Mouse (Mus musculus): ENCODE measurements around the gene Lhx3. TPM values are rescaled to one million over a fixed set of nuclear protein-coding genes. Genes with fewer than 3 reads are reported as not detected.

Lhx3 gene
- total RNA-seq, 2 experiments from 2014 or later, result not detected

DNA sequence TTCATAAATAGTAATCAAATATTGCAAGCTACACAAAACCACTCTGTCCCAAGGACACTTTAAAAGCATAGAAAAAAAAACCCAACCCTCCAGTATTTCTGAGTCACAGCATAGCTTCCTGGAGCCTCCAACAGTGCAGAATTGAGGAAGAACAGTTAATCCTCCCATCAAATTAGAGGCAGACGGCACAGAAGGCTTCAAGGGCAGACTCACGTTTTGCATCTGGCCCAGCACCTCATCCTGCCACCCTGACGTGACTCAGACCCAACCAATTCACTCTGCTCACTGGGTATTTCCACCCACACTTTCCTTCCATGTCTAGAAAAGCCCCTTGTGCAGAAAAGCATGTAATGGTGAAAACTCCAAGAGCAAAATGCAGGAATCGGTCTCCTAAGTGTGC is 22.2 kb upstream of the Lhx3 start:
- Histone ChIP-seq H3K4me3 (no peak overlapping the region), H3K27ac (no peak overlapping the region)
- TF ChIP-seq CTCF (IDR thresholded peaks at IDR 0.05), result no peak
- no peak for DNase-seq
- intact Hi-C loops (cut with DNase I), result no loop called here

DNA sequence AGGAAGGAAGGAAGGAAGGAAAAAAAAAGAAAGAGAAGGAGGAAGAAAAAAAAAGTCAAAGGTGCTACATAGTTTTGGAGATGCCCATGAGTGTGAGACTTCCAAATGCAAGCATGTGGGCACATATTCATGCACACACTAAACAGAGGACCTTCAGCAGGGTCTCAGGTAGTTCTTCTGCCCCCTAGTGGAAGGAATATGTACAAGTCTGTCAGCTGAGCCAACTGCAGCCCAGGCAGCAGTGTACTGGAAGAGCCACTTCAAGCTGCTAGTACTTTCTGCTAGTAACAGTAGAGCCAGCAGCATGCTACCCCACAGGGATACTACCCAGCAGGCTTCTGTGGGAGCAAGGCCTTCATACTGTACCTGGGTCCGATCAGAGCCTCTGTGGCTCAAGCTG is 19.7 kb upstream of the Lhx3 start:
- DNase-seq, result no peak
- intact Hi-C loops (cut with DNase I), result loop anchor here (5.0 kb wide), 1 partner anchor 70 kb away; no protein-coding TSS in a partner anchor
- peak; percentile 83 for TF ChIP-seq CTCF (IDR thresholded peaks at IDR 0.05)
- no peak overlapping the region for H3K27ac ChIP-seq
- H3K4me3 ChIP-seq, result no peak overlapping the region

DNA sequence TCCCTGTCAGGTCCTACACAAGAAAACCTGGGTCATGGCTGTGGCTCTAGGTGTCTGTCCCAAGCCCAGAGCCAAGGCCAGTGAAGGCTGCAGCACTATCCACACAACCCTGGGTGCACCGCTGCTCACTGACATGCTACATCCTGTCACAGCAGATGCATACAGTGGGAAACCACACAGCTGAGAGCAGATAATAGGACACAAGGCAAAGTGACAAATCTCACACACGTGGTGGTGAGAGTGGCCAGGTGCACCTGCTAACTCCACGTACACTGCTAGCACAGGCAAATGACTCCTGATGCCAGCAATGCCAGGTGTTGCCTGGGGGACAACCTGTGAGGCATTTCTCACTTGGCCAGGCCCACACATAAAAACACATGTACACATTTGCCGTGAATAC is 17.2 kb upstream of the Lhx3 start:
- intact Hi-C loops (cut with DNase I), result loop anchor here (5.0 kb wide), 1 partner anchor 68 kb away; no protein-coding TSS in a partner anchor
- DNase-seq, result no peak
- Histone ChIP-seq H3K4me3 (no peak overlapping the region), H3K27ac (no peak overlapping the region)
- no peak for TF ChIP-seq CTCF (IDR thresholded peaks at IDR 0.05)

GRCm38 (mm10) chr2:26223961-26224360 is 15.9 kb upstream of the Lhx3 start:
- no peak overlapping the region for H3K4me3 ChIP-seq
- no peak overlapping the region for H3K27ac ChIP-seq
- intact Hi-C loops (cut with DNase I), result no loop called here
- TF ChIP-seq CTCF (IDR thresholded peaks at IDR 0.05), result no peak
- DNase-seq, result no peak

DNA sequence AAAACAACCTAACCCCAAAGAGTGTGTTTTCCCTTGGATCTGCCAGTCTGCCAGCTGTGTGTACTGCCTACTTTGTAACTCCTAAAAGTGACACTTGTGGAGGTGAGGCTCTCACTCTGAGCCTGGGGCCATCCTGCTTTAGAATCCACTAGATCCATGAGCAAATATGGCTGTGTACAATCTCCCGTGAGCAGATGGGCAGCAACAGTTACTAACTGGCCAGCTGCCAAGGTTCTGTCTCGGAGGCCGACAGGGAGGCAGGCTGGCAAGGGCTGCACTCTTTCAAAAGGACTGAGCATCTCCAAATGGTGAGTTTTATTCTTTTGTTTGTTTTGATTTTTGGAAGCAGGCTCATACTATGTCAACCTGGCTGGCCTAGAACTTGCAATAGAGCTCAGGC is 6.4 kb upstream of the Lhx3 start:
- DNase-seq, result no peak
- Histone ChIP-seq H3K4me3 (no peak overlapping the region), H3K27ac (no peak overlapping the region)
- intact Hi-C loops (cut with DNase I), result no loop called here
- TF ChIP-seq CTCF (IDR thresholded peaks at IDR 0.05), result no peak

DNA sequence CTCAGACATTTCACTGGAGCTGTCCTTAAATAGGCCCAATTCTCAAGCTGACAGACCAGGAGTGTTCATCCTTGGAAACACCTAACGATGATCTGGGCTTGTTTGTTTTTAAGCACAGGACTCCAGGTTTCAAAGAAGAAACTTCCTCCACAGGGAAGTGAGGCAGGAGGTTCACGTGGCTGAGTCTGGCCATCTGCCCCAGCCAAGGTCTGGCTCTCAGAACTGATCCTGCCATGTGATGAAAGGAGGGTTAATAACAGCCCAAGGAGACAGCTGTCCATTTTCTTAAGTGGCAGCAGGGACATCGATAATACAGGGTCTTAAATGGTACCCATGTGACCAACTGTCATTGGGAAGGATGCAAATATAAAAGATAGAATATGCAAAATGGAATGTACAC is 1.5 kb upstream of the Lhx3 start:
- Histone ChIP-seq H3K4me3 (no peak overlapping the region), H3K27ac (no peak overlapping the region)
- intact Hi-C loops (cut with DNase I), result no loop called here
- DNase-seq, result no peak
- no peak for TF ChIP-seq CTCF (IDR thresholded peaks at IDR 0.05)

- Histone ChIP-seq H3K4me3 (no peak overlapping the region), H3K27ac (no peak overlapping the region)
- DNase-seq, result no peak
- no peak for TF ChIP-seq CTCF (IDR thresholded peaks at IDR 0.05)
- intact Hi-C loops (cut with DNase I), result no loop called here
Measured at GRCm38 (mm10) chr2:26207559-26207958, 530 bp downstream of the Lhx3 start.

DNA sequence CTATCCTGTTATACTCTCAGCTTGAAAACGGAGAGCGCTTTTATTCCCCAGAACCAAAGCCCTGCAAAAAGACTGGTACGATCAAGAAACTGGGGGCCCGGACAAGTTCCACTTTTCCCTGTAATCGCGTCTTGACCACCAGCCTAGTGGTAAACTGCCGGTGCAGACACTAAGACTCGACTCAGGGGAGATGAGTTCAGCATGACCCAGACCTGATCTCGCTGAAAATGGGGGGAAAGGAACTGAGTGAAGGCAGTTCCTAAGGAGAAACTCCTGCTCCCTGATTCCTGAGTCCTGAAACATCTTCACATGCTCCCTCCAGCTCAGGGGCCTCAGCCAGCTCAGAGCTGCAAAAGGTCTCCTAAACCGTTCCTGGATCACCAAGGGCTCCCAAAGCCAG is 2.3 kb downstream of the Lhx3 start:
- TF ChIP-seq CTCF (IDR thresholded peaks at IDR 0.05), result no peak
- Histone ChIP-seq H3K27ac (no peak overlapping the region), H3K4me3 (no peak overlapping the region)
- no peak for DNase-seq
- intact Hi-C loops (cut with DNase I), result no loop called here

DNA sequence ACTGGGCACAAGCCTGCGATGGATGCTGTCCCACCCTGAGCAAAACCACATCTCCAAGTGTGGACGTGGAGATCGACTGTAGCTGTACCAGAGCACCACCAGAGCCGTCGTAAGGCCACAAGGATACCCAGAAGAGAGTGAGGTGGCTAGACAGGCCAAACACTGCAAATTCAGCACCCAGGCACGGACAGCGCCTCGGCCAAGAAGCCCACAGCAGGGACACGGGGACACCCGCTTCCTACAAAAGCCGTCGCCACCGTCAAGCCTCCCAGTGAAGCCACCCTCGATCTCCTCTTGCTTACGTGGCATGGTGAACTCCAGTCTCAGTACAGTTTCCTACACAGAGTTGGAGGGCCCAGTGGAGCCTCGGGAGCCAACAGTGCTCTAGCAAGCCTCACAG is 3.0 kb downstream of the Lhx3 start:
- TF ChIP-seq CTCF (IDR thresholded peaks at IDR 0.05), result no peak
- intact Hi-C loops (cut with DNase I), result no loop called here
- H3K4me3 ChIP-seq, result no peak overlapping the region
- H3K27ac ChIP-seq, result no peak overlapping the region
- peak; percentile 33 for DNase-seq

DNA sequence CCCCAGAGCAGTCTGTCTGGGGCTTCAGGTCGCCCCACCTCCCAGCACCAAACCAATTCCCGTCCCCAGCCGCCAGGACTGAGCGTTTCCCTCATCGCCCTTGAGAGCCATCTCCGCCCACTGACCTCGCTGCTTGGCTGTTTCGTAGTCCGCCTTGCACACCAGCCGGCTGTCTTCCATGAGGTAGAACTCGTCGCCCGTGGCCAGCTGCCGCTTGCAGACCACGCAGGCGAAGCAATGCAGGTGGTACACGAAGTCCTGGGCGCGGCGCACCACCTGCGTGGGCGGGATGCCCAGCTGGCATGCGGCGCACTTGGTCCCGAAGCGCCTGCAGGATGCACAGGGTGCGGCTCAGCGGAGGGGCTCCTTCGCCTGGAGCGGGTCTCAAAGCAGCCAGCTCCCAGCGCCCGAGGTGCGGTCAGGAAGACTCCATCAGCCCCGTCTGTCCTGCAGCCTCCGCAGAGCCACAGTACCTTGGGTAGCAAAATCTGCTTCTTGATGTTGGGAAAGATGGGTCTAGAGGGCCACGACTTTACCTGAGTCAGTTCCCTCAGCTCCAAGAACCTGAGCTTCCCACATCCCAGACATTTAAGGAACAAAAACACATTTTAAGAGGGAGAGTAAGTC is 5.1 kb downstream of the Lhx3 start:
- no peak for TF ChIP-seq CTCF (IDR thresholded peaks at IDR 0.05)
- no peak for DNase-seq
- Histone ChIP-seq H3K27ac (no peak overlapping the region), H3K4me3 (no peak overlapping the region)
- intact Hi-C loops (cut with DNase I), result no loop called here

- intact Hi-C loops (cut with DNase I), result no loop called here
- TF ChIP-seq CTCF (IDR thresholded peaks at IDR 0.05), result no peak
- Histone ChIP-seq H3K4me3 (no peak overlapping the region), H3K27ac (no peak overlapping the region)
- DNase-seq, result no peak
Measured at GRCm38 (mm10) chr2:26201926-26202848, 5.9 kb downstream of the Lhx3 start.

GRCm38 (mm10) chr2:26198488-26198887 is 9.6 kb downstream of the Lhx3 start:
- Histone ChIP-seq H3K27ac (no peak overlapping the region), H3K4me3 (no peak overlapping the region)
- no peak for DNase-seq
- intact Hi-C loops (cut with DNase I), result no loop called here
- no peak for TF ChIP-seq CTCF (IDR thresholded peaks at IDR 0.05)

DNA sequence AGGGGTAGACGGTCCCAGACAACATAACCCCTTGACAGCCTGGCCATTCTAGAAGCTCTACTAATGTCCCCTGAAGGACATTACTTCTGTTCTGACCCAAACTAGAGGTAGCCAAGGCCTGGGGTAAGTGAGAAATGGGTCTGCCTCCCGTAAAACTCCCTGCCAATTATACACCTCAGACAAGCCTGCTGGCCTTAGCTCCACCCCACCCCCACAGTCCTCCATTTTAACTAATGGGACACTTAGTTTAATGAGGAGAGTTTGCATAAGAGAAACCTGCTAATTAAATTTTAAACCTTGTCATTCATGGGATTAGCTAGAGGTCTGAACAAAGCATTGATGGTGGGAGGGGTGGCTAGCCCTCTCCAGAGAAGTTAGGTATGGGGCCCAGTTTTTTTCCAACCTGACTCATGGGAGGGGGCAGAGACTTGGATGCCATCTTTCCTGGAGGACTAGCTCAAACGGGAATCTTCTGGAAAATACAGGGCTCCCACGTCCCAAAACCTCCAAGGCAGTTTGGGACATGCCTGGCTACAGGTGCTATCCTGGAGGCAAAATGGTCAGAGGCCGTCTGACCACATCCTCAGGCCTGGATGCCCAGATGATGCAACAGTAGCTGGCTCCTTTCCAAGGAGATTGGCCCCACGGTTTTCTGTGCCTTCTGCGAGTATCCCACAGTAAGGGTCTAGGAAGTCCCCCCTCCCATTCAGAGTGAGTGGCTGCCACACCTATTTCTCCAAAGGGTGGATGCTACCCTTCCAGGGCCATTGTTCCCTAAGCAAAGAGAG is 13.3 kb downstream of the Lhx3 start:
- intact Hi-C loops (cut with DNase I), result no loop called here
- no peak for TF ChIP-seq CTCF (IDR thresholded peaks at IDR 0.05)
- Histone ChIP-seq H3K4me3 (no peak overlapping the region), H3K27ac (no peak overlapping the region)
- DNase-seq, result no peak

All from gastrocnemius, adult 2 months (tissue).